Mouse (Mus musculus) midbrain, embryonic 11.5 days (tissue): ENCODE data around the gene Sirt6. TPM values are rescaled to one million over a fixed set of nuclear protein-coding genes. Genes with fewer than 3 reads are reported as not detected.
A peak's percentile ranks its signal among the peaks of the same experiment; 100 is the strongest.

Experiments used
- ATAC-seq: fragments of 200-750 bp; cut with Nextera tagmentation; 2 replicates; pipeline ENCODE4 v1.8.0; 2017; ENCODE audit warnings: moderate TSS enrichment, moderate library complexity; ENCODE audit not compliant: low FRiP score
- DNase-seq: peaks from one replicate; pipeline ENCODE4 v3.0.0; 2015; ENCODE audit warnings: low spot score; ENCODE audit errors: missing footprints
- H3K27ac ChIP-seq: fragments of 300-500 bp; sonication (generic); 2 replicates; pipeline ENCODE4 v1.5.1; 2014; ENCODE audit warnings: low read depth, low read length
- H3K27me3 ChIP-seq: fragments of 300-500 bp; sonication (generic); 2 replicates; pipeline ENCODE4 v1.6.1; 2014; ENCODE audit warnings: mild to moderate bottlenecking, low read length, moderate library complexity, mixed read lengths; ENCODE audit not compliant: control insufficient read depth, insufficient read depth
- H3K36me3 ChIP-seq: fragments of 300-500 bp; sonication (generic); 2 replicates; pipeline ENCODE4 v1.6.1; 2014; ENCODE audit warnings: mild to moderate bottlenecking, low read length, moderate library complexity, mixed read lengths; ENCODE audit not compliant: control insufficient read depth, insufficient read depth
- H3K4me1 ChIP-seq: fragments of 300-500 bp; sonication (generic); 2 replicates; pipeline ENCODE4 v1.6.1; 2014; ENCODE audit warnings: low read length; ENCODE audit not compliant: control insufficient read depth, insufficient read depth
- H3K4me2 ChIP-seq: fragments of 300-500 bp; sonication (generic); 2 replicates; pipeline ENCODE4 v1.6.1; 2014; ENCODE audit warnings: mild to moderate bottlenecking, moderate library complexity
- H3K4me3 ChIP-seq: fragments of 300-500 bp; sonication (generic); 2 replicates; pipeline ENCODE4 v1.5.1; 2014; ENCODE audit warnings: low read depth, low read length
- H3K9ac ChIP-seq: fragments of 300-500 bp; sonication (generic); 2 replicates; pipeline ENCODE4 v1.6.1; 2014; ENCODE audit warnings: low read length
- H3K9me3 ChIP-seq: fragments of 300-500 bp; sonication (generic); 2 replicates; pipeline ENCODE4 v1.6.1; 2016; ENCODE audit warnings: low read length; ENCODE audit not compliant: control insufficient read depth
- WGBS: fragments of 180-500 bp; shearing (Covaris S2); extraction: QIAGEN DNeasy Blood & Tissue Kit; methylation state at CpG from one replicate; pipeline ENCODE4 v1.1.7; 2014; 5-methylcytosine and 5-hydroxymethylcytosine counted together
- polyA plus RNA-seq: library from polyadenylated mRNA; unstranded; fragments of >200 nt; fragmentation: Nextera tagmentation; extraction: Ambion mirVana; gene quantifications from 2 replicates; pipeline ENCODE4 v1.2.1, GENCODE M21; 2014

Gene Sirt6
- polyA plus RNA-seq, 1 experiment from 2014 or later, result 36.6 TPM

GRCm38 (mm10) chr10:81605974-81606751 is 21.4 kb downstream of the Sirt6 start, which contains the start of gene BC025920:
BC025920 (plus strand) TSS chr10:81606270.
- Histone ChIP-seq H3K4me1 (peaks cover 13% of the 10 kb centered on the region), H3K9ac (peak within 1 kb of the TSS; percentile 61), H3K4me3 (peak within 1 kb of the TSS; percentile 43), H3K27me3 (peaks cover 9% of the 10 kb centered on the region), H3K27ac (peak within 1 kb of the TSS; percentile 76), H3K4me2 (peak within 1 kb of the TSS; percentile 68), H3K9me3 (no peaks in the 10 kb centered on the region), H3K36me3 (no peaks in the 10 kb centered on the region)
- peak; percentile 87 for ATAC-seq
- peak; percentile 98 for DNase-seq
- under 1% methylated on average over 39 of the region's 39 CpGs for WGBS

- Histone ChIP-seq H3K27me3 (peaks cover 9% of the 10 kb centered on the region), H3K9me3 (no peaks in the 10 kb centered on the region), H3K36me3 (no peaks in the 10 kb centered on the region), H3K4me2 (peak overlapping the region; percentile 62), H3K9ac (peak overlapping the region; percentile 43), H3K4me3 (peak overlapping the region; percentile 29), H3K27ac (peak overlapping the region; percentile 76), H3K4me1 (peaks cover 17% of the 10 kb centered on the region)
- 4% methylated on average over 14 of the region's 14 CpGs for WGBS
- ATAC-seq (peak; percentile 18; the same call in 1 of the 2 replicates), DNase-seq (no peak)
Measured at GRCm38 (mm10) chr10:81605666-81605973, 22.0 kb downstream of the Sirt6 start.

GRCm38 (mm10) chr10:81604968-81605665 is 22.5 kb downstream of the Sirt6 start:
- ATAC-seq (peak; percentile 2), DNase-seq (peak; percentile 98)
- H3K27me3 ChIP-seq, result peaks cover 9% of the 10 kb centered on the region
- peak overlapping the region; percentile 62 for H3K4me2 ChIP-seq
- H3K36me3 ChIP-seq, result no peaks in the 10 kb centered on the region
- peaks cover 19% of the 10 kb centered on the region for H3K4me1 ChIP-seq
- H3K9me3 ChIP-seq, result no peaks in the 10 kb centered on the region
- peak overlapping the region; percentile 43 for H3K9ac ChIP-seq
- 20% methylated on average over 29 of the region's 29 CpGs for WGBS
- H3K4me3 ChIP-seq, result peak overlapping the region; percentile 29
- peak overlapping the region; percentile 76 for H3K27ac ChIP-seq

- Histone ChIP-seq H3K27ac (no peak overlapping the region), H3K36me3 (no peaks in the 10 kb centered on the region), H3K9ac (0 out of 2 replicates have a peak overlapping the region, but pooled peaks have one; percentile 27), H3K4me3 (no peak overlapping the region), H3K4me2 (no peak overlapping the region), H3K9me3 (no peaks in the 10 kb centered on the region), H3K27me3 (peaks cover 16% of the 10 kb centered on the region), H3K4me1 (peaks cover 19% of the 10 kb centered on the region)
- WGBS, result 78% methylated on average over 12 of the region's 12 CpGs
- DNase-seq (no peak), ATAC-seq (no peak; the same call in 1 of the 2 replicates)
Measured at GRCm38 (mm10) chr10:81604019-81604967, 23.3 kb downstream of the Sirt6 start.

- no peak overlapping the region for H3K4me3 ChIP-seq
- peaks cover 29% of the 10 kb centered on the region for H3K27me3 ChIP-seq
- H3K9me3 ChIP-seq, result no peaks in the 10 kb centered on the region
- ATAC-seq (no peak), DNase-seq (peak; percentile 91)
- H3K27ac ChIP-seq, result no peak overlapping the region
- H3K36me3 ChIP-seq, result no peaks in the 10 kb centered on the region
- peaks cover 19% of the 10 kb centered on the region for H3K4me1 ChIP-seq
- no peak overlapping the region for H3K9ac ChIP-seq
- H3K4me2 ChIP-seq, result no peak overlapping the region
- WGBS, result 28% methylated on average over 4 of the region's 4 CpGs
Measured at GRCm38 (mm10) chr10:81602741-81603151, 24.9 kb downstream of the Sirt6 start.

- Histone ChIP-seq H3K27me3 (peaks cover 40% of the 10 kb centered on the region), H3K27ac (no peak overlapping the region), H3K36me3 (no peaks in the 10 kb centered on the region), H3K4me2 (no peak overlapping the region), H3K4me3 (peak overlapping the region; percentile 8; the same call in 1 of the 2 replicates), H3K4me1 (peaks cover 29% of the 10 kb centered on the region), H3K9ac (no peak overlapping the region), H3K9me3 (no peaks in the 10 kb centered on the region)
- DNase-seq, result no peak
- no peak for ATAC-seq
- WGBS, result 12% methylated on average over 7 of the region's 7 CpGs
Measured at GRCm38 (mm10) chr10:81601396-81601905, 26.1 kb downstream of the Sirt6 start.

- under 1% methylated on average over 28 of the region's 28 CpGs for WGBS
- H3K4me1 ChIP-seq, result peaks cover 34% of the 10 kb centered on the region
- peak within 1 kb of the TSS; percentile 14 for H3K4me3 ChIP-seq
- ATAC-seq (peak; percentile 89), DNase-seq (peak; percentile 100)
- no peaks in the 10 kb centered on the region for H3K9me3 ChIP-seq
- peaks cover 46% of the 10 kb centered on the region for H3K27me3 ChIP-seq
- H3K27ac ChIP-seq, result no peak within 1 kb of the TSS
- no peaks in the 10 kb centered on the region for H3K36me3 ChIP-seq
- H3K9ac ChIP-seq, result no peak within 1 kb of the TSS
- H3K4me2 ChIP-seq, result peak within 1 kb of the TSS; percentile 30
Measured at GRCm38 (mm10) chr10:81600738-81601203, 26.8 kb downstream of the Sirt6 start, which contains the start of gene Tle6. Tle6 (minus strand) TSS chr10:81601073.

- Histone ChIP-seq H3K9ac (no peak overlapping the region), H3K27me3 (peaks cover 51% of the 10 kb centered on the region), H3K4me2 (no peak overlapping the region), H3K9me3 (no peaks in the 10 kb centered on the region), H3K4me1 (peaks cover 35% of the 10 kb centered on the region), H3K36me3 (no peaks in the 10 kb centered on the region), H3K4me3 (no peak overlapping the region), H3K27ac (no peak overlapping the region)
- ATAC-seq, result no peak
- DNase-seq, result no peak
- WGBS, result 56% methylated on average over 10 of the region's 10 CpGs
Measured at GRCm38 (mm10) chr10:81600096-81600495, 27.5 kb downstream of the Sirt6 start.
